Mouse (Mus musculus) cortical plate, adult 2 months (tissue): Measurements from ENCODE around the gene Cd200.
A peak's percentile ranks its signal among the peaks of the same experiment; 100 is the strongest.

Source experiments
- CTCF ChIP-seq: fragments of 200-500 bp; IDR thresholded peaks from 2 replicates; pipeline ENCODE4 v1.5.1; 2011; ENCODE audit warnings: mild to moderate bottlenecking, control low read depth, low read length; ENCODE audit not compliant: insufficient read depth; ENCODE audit errors: extremely low read depth
- POLR2A ChIP-seq: fragments of 200-500 bp; IDR thresholded peaks from 2 replicates; pipeline ENCODE4 v1.6.1; 2011; ENCODE audit warnings: mild to moderate bottlenecking, low read length, control low read depth; ENCODE audit not compliant: insufficient read depth; ENCODE audit errors: extremely low read depth

GRCm38 (mm10) chr16:45408425-45409063 lies at the start of gene Cd200:
- 0 out of 2 replicates have a peak, but pooled peaks have one; percentile 20 for TF ChIP-seq CTCF
- peak; percentile 93 for TF ChIP-seq POLR2A
